Mouse (Mus musculus) forebrain, embryonic 10.5 days (tissue): ENCODE results near the gene Lrrc27. TPM values are rescaled to one million over a fixed set of nuclear protein-coding genes. Genes with fewer than 3 reads are reported as not detected.

Source experiments
- DNase-seq: peaks from one replicate; pipeline ENCODE4 v3.0.0-alpha.2; 2017; ENCODE audit warnings: low spot score; ENCODE audit errors: extremely low spot score
- H3K27ac ChIP-seq: fragments of 300-500 bp; sonication (generic); 2 replicates; pipeline ENCODE4 v1.5.1; 2016; ENCODE audit warnings: mild to moderate bottlenecking
- H3K27me3 ChIP-seq: fragments of 300-500 bp; sonication (generic); 2 replicates; pipeline ENCODE4 v1.6.1; 2016; ENCODE audit warnings: mild to moderate bottlenecking; ENCODE audit not compliant: poor library complexity, severe bottlenecking
- H3K36me3 ChIP-seq: fragments of 300-500 bp; sonication (generic); replicated peaks from 2 replicates; pipeline ENCODE4 v1.6.1; 2016; ENCODE audit warnings: mild to moderate bottlenecking, moderate library complexity
- H3K4me1 ChIP-seq: fragments of 300-500 bp; sonication (generic); 2 replicates; pipeline ENCODE4 v1.6.1; 2016
- H3K4me3 ChIP-seq: fragments of 300-500 bp; sonication (generic); 2 replicates; pipeline ENCODE4 v1.5.1; 2016; ENCODE audit warnings: mild to moderate bottlenecking, moderate library complexity
- H3K9me3 ChIP-seq: fragments of 300-500 bp; sonication (generic); 2 replicates; pipeline ENCODE4 v1.6.1; 2016; ENCODE audit warnings: mild to moderate bottlenecking, moderate library complexity
- WGBS: fragments of 180-500 bp; shearing (Covaris S2); methylation state at CpG from one replicate; pipeline ENCODE4 v1.1.7; 2016; 5-methylcytosine and 5-hydroxymethylcytosine counted together
- polyA plus RNA-seq: library from polyadenylated mRNA; unstranded; fragments of >200 nt; fragmentation: Nextera tagmentation; extraction: Ambion mirVana; gene quantifications from 2 replicates; pipeline ENCODE4 v1.2.1, GENCODE M21; 2016

The Lrrc27 gene
- polyA plus RNA-seq, 1 experiment from 2014 or later = 5.1 TPM

DNA sequence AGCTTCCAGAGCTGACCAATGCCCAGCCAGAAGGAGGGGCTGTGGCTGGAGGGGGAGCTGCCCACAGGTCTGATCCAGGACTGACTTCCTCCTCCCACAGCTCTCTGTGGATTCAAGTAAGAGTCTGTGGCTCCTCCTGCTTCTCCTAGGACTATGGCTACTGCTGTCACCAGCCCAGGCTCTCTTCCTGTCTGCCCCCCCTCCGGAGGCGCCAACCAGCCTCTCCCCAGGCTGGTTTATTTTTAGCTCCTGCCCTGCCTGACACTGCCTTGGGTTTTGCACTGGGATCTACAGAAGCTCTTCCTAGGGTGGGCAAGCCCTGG is 60.6 kb downstream of the Lrrc27 start:
- H3K36me3 ChIP-seq = no peaks in the 10 kb centered on the region
- no peaks in the 10 kb centered on the region for H3K27me3 ChIP-seq
- H3K9me3 ChIP-seq = no peaks in the 10 kb centered on the region
- WGBS = 91% methylated on average over 2 of the region's 2 CpGs
- H3K27ac ChIP-seq = 0 out of 2 replicates have a peak overlapping the region, but pooled peaks have one; percentile 35
- peaks cover 13% of the 10 kb centered on the region for H3K4me1 ChIP-seq
- no peak for DNase-seq
- no peak overlapping the region for H3K4me3 ChIP-seq

DNA sequence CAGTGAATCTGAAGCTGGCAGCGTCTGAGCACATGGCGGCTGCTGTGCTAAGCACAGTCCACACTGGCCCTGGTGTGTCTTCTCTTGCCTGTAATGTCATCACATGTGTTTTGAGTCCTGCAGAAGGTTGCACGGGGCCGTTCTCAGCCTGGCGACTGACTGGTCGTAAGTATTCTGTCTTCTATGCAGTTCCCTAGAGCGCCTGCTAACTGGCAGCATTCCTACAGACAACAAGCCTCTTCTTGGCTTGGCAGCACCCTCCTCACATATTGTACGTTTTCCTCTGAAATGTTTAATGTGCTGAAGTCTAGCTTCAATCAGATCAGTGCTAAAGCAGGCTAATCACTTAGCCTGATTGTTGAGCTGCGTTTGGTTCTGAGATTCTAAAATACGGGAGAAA is 62.8 kb downstream of the Lrrc27 start:
- Histone ChIP-seq H3K4me3 (no peak overlapping the region), H3K4me1 (peaks cover 16% of the 10 kb centered on the region), H3K27me3 (no peaks in the 10 kb centered on the region), H3K27ac (no peak overlapping the region), H3K36me3 (no peaks in the 10 kb centered on the region), H3K9me3 (no peaks in the 10 kb centered on the region)
- 82% methylated on average over 10 of the region's 10 CpGs for WGBS
- no peak for DNase-seq

DNA sequence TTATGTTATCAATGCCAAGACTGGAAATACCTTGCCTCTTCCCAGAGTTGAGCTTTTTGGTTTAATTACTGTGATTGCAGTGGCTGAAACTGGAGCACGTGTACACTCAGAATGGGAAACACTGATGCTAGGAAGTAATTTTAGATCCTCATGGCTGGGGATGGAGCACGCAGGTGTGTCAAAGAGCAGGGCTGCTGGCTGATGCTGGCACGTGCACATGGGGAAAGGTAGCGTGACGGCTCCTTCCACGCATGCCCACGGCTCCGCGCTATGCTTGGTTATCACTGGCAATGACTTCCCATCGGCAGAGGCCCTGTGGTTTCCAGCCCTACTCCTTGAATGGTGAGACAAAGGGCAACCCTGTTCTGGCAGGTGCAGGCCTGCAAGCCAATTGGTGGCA is 63.4 kb downstream of the Lrrc27 start:
- no peak for DNase-seq
- Histone ChIP-seq H3K36me3 (no peaks in the 10 kb centered on the region), H3K27me3 (no peaks in the 10 kb centered on the region), H3K9me3 (no peaks in the 10 kb centered on the region), H3K4me1 (peaks cover 22% of the 10 kb centered on the region), H3K4me3 (no peak overlapping the region), H3K27ac (no peak overlapping the region)
- 93% methylated on average over 10 of the region's 10 CpGs for WGBS

DNA sequence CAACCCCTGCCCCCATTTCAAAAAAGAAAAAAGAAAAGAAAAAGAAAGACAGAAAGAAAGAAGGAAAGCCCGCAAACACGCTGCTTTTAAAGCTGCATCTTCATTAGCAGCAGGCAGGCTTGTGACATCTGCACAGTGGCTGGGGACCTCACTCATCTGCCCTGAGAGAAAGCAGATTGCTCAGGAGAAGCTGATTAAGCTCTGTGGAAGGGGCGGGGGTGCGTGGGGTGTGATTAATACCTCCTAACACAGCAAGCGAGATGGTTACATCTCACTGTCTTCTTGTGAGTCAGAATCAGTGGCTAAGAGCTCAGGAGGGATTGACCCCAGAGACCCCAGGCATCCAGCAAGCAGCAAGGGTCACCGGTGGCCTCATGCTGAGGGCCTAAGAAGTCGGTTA is 64.7 kb downstream of the Lrrc27 start:
- H3K9me3 ChIP-seq = no peaks in the 10 kb centered on the region
- H3K4me1 ChIP-seq = peaks cover 19% of the 10 kb centered on the region
- no peak for DNase-seq
- WGBS = 82% methylated on average over 7 of the region's 7 CpGs
- no peak overlapping the region for H3K4me3 ChIP-seq
- no peaks in the 10 kb centered on the region for H3K27me3 ChIP-seq
- no peaks in the 10 kb centered on the region for H3K36me3 ChIP-seq
- H3K27ac ChIP-seq = no peak overlapping the region

DNA sequence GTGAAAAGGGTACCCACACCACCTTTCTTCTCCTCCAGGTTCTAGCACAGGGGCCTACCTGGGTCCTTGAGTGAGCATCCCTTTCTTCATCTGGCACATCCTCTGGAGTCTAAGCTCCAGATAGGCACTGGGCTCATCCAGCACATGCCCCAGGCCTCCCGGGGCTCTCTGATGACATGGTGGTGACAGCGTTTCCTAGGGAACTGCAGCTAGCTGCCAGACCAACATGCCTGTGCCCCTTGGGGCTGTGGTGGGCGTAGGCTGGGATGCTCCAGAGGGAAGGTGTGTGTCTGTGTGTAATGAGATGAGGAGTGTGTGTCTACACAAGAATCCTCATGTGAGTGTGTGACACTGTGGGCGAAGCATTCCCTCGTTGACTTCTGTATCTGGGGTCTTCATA is 66.8 kb downstream of the Lrrc27 start:
- H3K36me3 ChIP-seq = no peaks in the 10 kb centered on the region
- no peaks in the 10 kb centered on the region for H3K27me3 ChIP-seq
- no peak overlapping the region for H3K4me3 ChIP-seq
- H3K9me3 ChIP-seq = no peaks in the 10 kb centered on the region
- DNase-seq = no peak
- H3K4me1 ChIP-seq = peaks cover 15% of the 10 kb centered on the region
- no peak overlapping the region for H3K27ac ChIP-seq
- 87% methylated on average over 5 of the region's 5 CpGs for WGBS

DNA sequence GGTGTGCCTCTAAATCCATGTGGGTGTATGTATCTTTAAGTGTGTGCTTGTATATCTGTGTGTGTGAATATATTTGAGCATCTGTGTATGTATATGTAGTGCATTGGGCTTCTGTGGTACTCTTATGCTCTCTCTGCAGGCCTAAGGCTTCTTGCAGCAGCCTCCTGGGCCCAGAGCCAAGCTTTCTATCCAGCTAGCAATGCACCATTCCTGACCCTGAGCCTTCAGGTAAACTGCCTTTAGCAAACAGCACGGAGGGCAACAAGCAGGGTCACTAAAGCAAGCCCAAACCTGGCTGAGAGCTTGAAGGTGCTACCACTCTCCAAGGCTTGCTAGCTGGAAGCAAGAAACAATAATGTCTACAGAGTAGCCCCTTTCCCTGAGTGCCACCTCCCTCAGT is 67.3 kb downstream of the Lrrc27 start:
- peaks cover 15% of the 10 kb centered on the region for H3K4me1 ChIP-seq
- no peaks in the 10 kb centered on the region for H3K36me3 ChIP-seq
- H3K9me3 ChIP-seq = no peaks in the 10 kb centered on the region
- no peaks in the 10 kb centered on the region for H3K27me3 ChIP-seq
- no peak for DNase-seq
- H3K27ac ChIP-seq = no peak overlapping the region
- H3K4me3 ChIP-seq = no peak overlapping the region
- WGBS = 76% methylated on average over 1 of the region's 1 CpGs

DNA sequence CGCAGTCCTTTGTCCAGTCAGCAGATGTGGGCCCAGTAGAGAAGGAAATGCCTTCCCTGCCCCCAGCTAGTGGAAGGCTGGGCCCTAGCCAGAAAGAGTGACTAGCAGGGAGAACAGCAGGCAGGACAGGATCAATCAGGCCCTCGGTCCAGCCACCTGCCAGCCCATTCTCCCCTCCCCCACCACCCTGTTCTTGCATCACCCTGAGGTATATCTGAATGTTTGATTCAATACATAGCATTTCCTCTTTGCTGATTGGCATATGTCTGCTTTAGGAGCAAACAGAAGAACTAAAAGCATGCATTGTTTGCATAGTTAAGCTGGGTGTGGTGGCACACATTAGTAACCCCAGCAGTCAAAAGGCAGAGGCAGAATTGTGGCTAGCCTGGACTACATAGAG is 68.4 kb downstream of the Lrrc27 start:
- 51% methylated on average over 2 of the region's 2 CpGs for WGBS
- no peak for DNase-seq
- Histone ChIP-seq H3K36me3 (no peaks in the 10 kb centered on the region), H3K27me3 (no peaks in the 10 kb centered on the region), H3K4me3 (no peak overlapping the region), H3K27ac (peak overlapping the region; percentile 66; the same call in 1 of the 2 replicates), H3K9me3 (no peaks in the 10 kb centered on the region), H3K4me1 (peaks cover 15% of the 10 kb centered on the region)

DNA sequence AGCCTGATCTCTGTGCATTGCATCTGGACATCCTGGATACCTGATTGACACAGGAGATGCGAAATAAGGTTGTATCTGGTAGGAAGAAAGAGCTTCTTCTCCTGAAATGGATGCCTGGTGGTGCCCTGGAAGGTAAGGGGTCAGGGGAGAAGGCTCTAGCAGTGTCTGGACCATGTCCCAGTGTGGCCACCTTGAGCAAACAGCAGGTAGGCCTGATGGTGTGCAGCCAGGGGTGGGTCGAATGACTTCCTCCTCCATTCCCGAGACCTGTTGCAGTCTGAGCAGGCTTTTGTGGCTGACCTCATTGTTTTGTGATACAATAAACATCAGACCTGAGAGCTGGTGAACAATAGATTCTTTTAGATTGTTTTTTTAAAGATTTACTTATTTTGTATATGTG is 69.2 kb downstream of the Lrrc27 start:
- Histone ChIP-seq H3K27me3 (no peaks in the 10 kb centered on the region), H3K4me1 (peaks cover 15% of the 10 kb centered on the region), H3K4me3 (no peak overlapping the region), H3K27ac (no peak overlapping the region), H3K36me3 (no peaks in the 10 kb centered on the region), H3K9me3 (no peaks in the 10 kb centered on the region)
- WGBS = 84% methylated on average over 3 of the region's 3 CpGs
- no peak for DNase-seq

DNA sequence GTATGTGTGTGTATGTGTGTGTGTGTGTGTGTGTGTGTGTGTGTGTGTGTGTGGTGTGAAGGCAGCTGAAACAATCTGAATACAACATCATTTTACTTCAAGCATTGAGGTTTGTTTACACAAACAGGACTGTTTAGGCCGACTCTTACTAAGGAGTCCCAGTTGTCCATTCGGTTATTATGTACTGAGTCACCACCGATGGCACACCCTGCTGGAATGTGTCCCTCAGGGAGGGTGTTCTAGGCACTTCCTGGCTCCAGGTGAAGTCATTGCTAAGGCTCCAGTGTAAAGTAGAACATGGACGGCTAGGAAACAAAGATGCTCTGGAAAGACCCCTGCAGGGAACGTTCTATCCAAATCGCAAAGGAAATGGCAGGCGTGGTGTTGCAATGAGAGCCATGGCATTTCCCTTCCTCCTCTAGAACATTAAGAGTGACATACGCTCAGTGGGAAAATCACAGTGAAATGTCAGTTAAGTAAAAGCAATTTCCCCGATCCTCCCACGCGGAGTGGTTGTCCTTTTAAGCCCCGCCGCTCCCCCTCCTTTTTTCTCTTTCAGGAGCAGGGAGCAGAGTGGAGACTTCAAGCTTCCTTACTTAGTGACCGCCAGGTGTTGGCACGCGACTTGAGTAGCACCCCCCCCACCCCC is 72.6 kb downstream of the Lrrc27 start:
- H3K4me3 ChIP-seq = no peak overlapping the region
- 85% methylated on average over 16 of the region's 16 CpGs for WGBS
- H3K27ac ChIP-seq = no peak overlapping the region
- H3K4me1 ChIP-seq = peaks cover 14% of the 10 kb centered on the region
- DNase-seq = no peak
- H3K36me3 ChIP-seq = no peaks in the 10 kb centered on the region
- H3K9me3 ChIP-seq = no peaks in the 10 kb centered on the region
- no peaks in the 10 kb centered on the region for H3K27me3 ChIP-seq

DNA sequence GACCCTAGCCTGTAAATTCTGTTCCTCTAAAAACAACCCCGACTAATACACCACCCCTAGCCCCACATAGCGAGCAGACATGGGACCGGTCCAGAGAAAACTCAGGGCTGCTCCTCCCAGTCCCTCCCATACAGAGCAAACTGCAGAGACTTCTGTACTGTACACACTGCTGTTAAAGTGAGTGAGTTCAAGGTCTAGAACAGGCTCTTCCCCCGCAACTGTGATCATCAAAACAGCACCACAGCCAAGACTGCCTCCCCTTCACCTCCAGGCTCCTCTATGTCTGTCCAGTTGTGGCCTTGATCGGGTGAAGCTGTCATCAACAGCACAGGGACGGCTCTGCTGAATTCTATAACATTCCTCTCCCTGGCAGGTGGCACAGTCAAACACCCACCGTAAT is 75.8 kb downstream of the Lrrc27 start:
- H3K9me3 ChIP-seq = no peaks in the 10 kb centered on the region
- no peaks in the 10 kb centered on the region for H3K27me3 ChIP-seq
- WGBS = 92% methylated on average over 7 of the region's 7 CpGs
- H3K27ac ChIP-seq = no peak overlapping the region
- H3K4me1 ChIP-seq = peaks cover 4% of the 10 kb centered on the region; the same call in 1 of the 2 replicates
- H3K4me3 ChIP-seq = no peak overlapping the region
- H3K36me3 ChIP-seq = no peaks in the 10 kb centered on the region
- DNase-seq = no peak

Other genes starting within 250 kb of the Lrrc27 start
- 72.5 and 76.5 TPM in 2 replicates for gene Dpysl4, start 127.0 kb upstream of the Lrrc27 start, polyA plus RNA-seq
- 0.21 and 0.30 TPM in 2 replicates for gene Stk32c, start 319 bp downstream of the Lrrc27 start, polyA plus RNA-seq
- gene Pwwp2b, start 35.5 kb downstream of the Lrrc27 start, polyA plus RNA-seq = 3.7 and 3.8 TPM in 2 replicates
- 10.5 and 14.3 TPM in 2 replicates for gene Inpp5a, start 176.1 kb downstream of the Lrrc27 start, polyA plus RNA-seq